Mouse (Mus musculus) liver, embryonic 11.5 days (tissue): ENCODE results near the gene Metap2. TPM values are rescaled to one million over a fixed set of nuclear protein-coding genes. Genes with fewer than 3 reads are reported as not detected.

ENCODE experiments used
- ATAC-seq: fragments of 200-750 bp; cut with Nextera tagmentation; replicated peaks from 2 replicates; pipeline ENCODE4 v1.8.0; 2017; ENCODE audit warnings: moderate number of reproducible peaks, mild to moderate bottlenecking, moderate TSS enrichment, moderate library complexity; ENCODE audit not compliant: low FRiP score
- DNase-seq: peaks from one replicate; pipeline ENCODE4 v3.0.0-alpha.2; 2017; ENCODE audit warnings: low spot score
- H3K27ac ChIP-seq: fragments of 300-500 bp; sonication (generic); 2 replicates; pipeline ENCODE4 v1.5.1; 2014; ENCODE audit warnings: mild to moderate bottlenecking, low read depth, low read length, control low read depth
- H3K27me3 ChIP-seq: fragments of 300-500 bp; sonication (generic); replicated peaks from 2 replicates; pipeline ENCODE4 v1.6.1; 2014; ENCODE audit warnings: low read length, mixed read lengths; ENCODE audit not compliant: control insufficient read depth, insufficient read depth
- H3K36me3 ChIP-seq: fragments of 300-500 bp; sonication (generic); 2 replicates; pipeline ENCODE4 v1.6.1; 2014; ENCODE audit warnings: mild to moderate bottlenecking, low read length, moderate library complexity, mixed read lengths; ENCODE audit not compliant: control insufficient read depth, insufficient read depth
- H3K4me1 ChIP-seq: fragments of 300-500 bp; sonication (generic); replicated peaks from 2 replicates; pipeline ENCODE4 v1.6.1; 2014; ENCODE audit warnings: low read length, mixed read lengths; ENCODE audit not compliant: control insufficient read depth, insufficient read depth
- H3K4me2 ChIP-seq: fragments of 300-500 bp; sonication (generic); 2 replicates; pipeline ENCODE4 v1.6.1; 2014; ENCODE audit warnings: mild to moderate bottlenecking, control low read depth, moderate library complexity
- H3K4me3 ChIP-seq: fragments of 300-500 bp; sonication (generic); 2 replicates; pipeline ENCODE4 v1.5.1; 2014; ENCODE audit warnings: low read depth, low read length, control low read depth
- H3K9ac ChIP-seq: fragments of 300-500 bp; sonication (generic); 2 replicates; pipeline ENCODE4 v1.6.1; 2014; ENCODE audit warnings: low read depth, low read length, control low read depth
- H3K9me3 ChIP-seq: fragments of 300-500 bp; sonication (generic); 2 replicates; pipeline ENCODE4 v1.6.1; 2016; ENCODE audit warnings: low read length, inconsistent platforms, mixed read lengths; ENCODE audit not compliant: control insufficient read depth
- WGBS: fragments of 180-500 bp; shearing (Covaris S2); extraction: QIAGEN DNeasy Blood & Tissue Kit; methylation state at CpG from one replicate; pipeline ENCODE4 v1.1.7; 2014; 5-methylcytosine and 5-hydroxymethylcytosine counted together
- polyA plus RNA-seq: library from polyadenylated mRNA; unstranded; fragments of >200 nt; fragmentation: Nextera tagmentation; extraction: Ambion mirVana; gene quantifications from 2 replicates; pipeline ENCODE4 v1.2.1, GENCODE M21; 2014

Metap2 gene
- polyA plus RNA-seq, 1 experiment from 2014 or later, result 397 TPM

DNA sequence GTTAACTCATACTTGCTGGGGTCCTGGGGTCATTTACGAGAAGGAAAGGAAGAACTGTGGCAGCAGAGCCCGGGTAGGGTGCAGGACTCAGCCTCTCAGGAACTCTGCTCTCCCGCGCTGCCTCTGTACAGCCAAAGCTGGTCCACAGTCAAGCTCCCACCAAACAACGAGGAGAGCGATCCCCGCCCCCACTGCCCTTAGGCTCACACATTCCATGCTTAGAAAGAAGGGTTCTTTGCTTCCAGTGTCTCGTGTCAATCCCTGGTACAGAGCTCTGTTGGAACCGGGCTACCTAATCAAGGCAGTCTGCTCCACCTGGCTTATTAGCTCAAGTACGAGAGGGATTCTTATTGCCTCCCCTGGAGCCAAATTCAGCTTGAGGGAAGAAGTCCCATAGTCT lies 10.5 kb upstream of the Metap2 start:
- H3K4me1 ChIP-seq, result peaks cover 2% of the 10 kb centered on the region
- ATAC-seq (no peak), DNase-seq (no peak)
- H3K27me3 ChIP-seq, result no peaks in the 10 kb centered on the region
- WGBS, result 66% methylated on average over 10 of the region's 10 CpGs
- H3K36me3 ChIP-seq, result no peaks in the 10 kb centered on the region
- H3K4me2 ChIP-seq, result no peak overlapping the region
- H3K27ac ChIP-seq, result no peak overlapping the region
- no peak overlapping the region for H3K4me3 ChIP-seq
- H3K9me3 ChIP-seq, result no peaks in the 10 kb centered on the region
- no peak overlapping the region for H3K9ac ChIP-seq

DNA sequence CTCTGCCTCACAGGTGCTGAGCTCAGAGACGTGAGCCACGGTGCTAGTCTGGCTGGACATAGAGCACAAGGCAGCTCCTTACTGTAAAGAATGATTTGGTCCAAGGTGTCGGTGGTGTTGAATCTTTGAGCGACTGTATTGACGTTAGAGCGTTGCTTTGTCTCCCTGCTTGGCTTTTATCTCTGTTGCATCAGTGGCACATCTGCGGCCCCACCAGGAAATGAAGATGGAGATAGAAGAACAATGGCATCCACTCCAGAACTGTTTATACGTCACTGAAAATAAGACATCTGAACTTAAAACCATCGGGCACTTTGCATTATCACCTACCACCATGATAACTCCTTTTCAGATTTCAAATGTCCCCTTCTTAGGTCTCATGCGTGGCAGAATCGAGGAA lies 3.0 kb upstream of the Metap2 start:
- no peak overlapping the region for H3K4me2 ChIP-seq
- whole genome bisulfite sequencing, result 77% methylated on average over 11 of the region's 11 CpGs
- no peak overlapping the region for H3K27ac ChIP-seq

DNA sequence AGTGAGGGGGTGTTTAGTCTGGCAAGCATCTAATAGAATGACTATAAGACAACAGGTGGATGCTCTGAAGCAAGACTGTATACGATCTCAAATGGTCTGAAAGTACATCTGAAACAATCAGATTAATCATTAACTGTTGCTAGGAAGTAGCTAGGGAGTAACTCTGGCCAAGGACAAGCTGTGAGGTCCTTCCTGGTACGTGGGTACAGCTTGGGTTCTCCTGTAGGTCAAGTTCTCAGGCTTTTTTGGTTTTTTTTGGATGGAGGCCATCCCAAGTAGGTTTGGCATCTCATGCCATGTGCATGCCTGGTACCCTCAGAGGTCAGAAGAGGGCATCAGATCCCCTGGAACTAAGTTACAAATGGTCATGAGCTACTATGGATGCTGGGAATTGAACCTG lies 2.4 kb upstream of the Metap2 start:
- ATAC-seq, result no peak
- H3K36me3 ChIP-seq, result no peaks in the 10 kb centered on the region
- H3K27me3 ChIP-seq, result no peaks in the 10 kb centered on the region
- DNase-seq, result no peak
- H3K9me3 ChIP-seq, result no peaks in the 10 kb centered on the region
- no peaks in the 10 kb centered on the region for H3K4me1 ChIP-seq
- H3K4me2 ChIP-seq, result no peak overlapping the region
- 55% methylated on average over 2 of the region's 2 CpGs for WGBS
- H3K9ac ChIP-seq, result no peak overlapping the region
- H3K27ac ChIP-seq, result no peak overlapping the region
- H3K4me3 ChIP-seq, result no peak overlapping the region

More for the DNA sequence above, 3.0 kb upstream of the Metap2 start:
- ATAC-seq (no peak), DNase-seq (no peak)
- Histone ChIP-seq H3K4me3 (no peak overlapping the region), H3K9me3 (no peaks in the 10 kb centered on the region), H3K4me1 (no peaks in the 10 kb centered on the region), H3K36me3 (no peaks in the 10 kb centered on the region), H3K27me3 (no peaks in the 10 kb centered on the region), H3K9ac (no peak overlapping the region)

DNA sequence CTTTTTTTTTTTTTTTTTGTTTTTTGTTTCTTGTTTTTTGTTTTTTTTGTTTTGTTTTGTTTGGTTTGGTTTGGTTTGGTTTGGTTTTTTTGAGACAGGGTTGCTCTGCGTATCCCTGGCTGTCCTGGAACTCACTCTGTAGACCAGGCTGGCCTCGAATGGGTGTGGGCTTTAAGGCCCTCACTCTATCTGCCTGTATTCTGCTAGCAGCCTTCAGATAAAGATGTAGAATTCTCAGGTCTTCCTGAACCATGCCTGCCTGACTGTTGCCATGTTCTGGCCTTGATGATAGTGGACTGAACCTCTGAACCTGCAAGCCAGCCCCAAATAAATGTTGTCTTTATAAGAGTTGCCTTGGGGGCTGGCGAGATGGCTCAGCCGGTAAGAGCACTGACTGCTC lies 4.3 kb downstream of the Metap2 start:
- 67% methylated on average over 4 of the region's 4 CpGs for WGBS
- Histone ChIP-seq H3K36me3 (no peaks in the 10 kb centered on the region), H3K27ac (peak overlapping the region; percentile 40; the same call in 1 of the 2 replicates), H3K9ac (no peak overlapping the region), H3K27me3 (no peaks in the 10 kb centered on the region), H3K4me2 (no peak overlapping the region), H3K4me1 (peaks cover 7% of the 10 kb centered on the region), H3K9me3 (no peaks in the 10 kb centered on the region), H3K4me3 (no peak overlapping the region)
- ATAC-seq, result peak; percentile 60
- DNase-seq, result no peak

DNA sequence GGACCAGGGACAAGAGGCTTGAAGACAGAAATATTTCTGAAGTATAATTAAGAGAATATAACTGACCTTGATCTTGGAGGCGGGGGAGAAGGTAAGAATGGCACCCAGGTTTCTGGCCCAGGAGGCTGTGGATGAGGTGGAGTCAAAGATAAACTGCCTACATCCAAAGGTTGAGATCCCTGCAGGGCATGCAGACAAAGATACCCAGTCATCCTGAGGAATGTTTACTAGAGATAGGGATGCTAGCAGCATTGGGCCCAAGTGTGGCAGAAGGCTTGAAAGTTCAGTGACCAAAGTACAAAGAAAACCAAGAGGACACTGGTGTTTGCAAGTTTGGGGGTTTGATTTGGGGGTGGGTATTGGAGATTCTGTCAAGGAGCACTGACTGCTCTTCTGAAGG lies 5.9 kb downstream of the Metap2 start:
- Histone ChIP-seq H3K27ac (peak overlapping the region; percentile 85), H3K27me3 (no peaks in the 10 kb centered on the region), H3K4me2 (peak overlapping the region; percentile 65), H3K4me1 (peaks cover 11% of the 10 kb centered on the region), H3K4me3 (peak overlapping the region; percentile 99), H3K9me3 (no peaks in the 10 kb centered on the region), H3K36me3 (peaks cover 5% of the 10 kb centered on the region; the same call in 1 of the 2 replicates), H3K9ac (peak overlapping the region; percentile 98)
- ATAC-seq, result peak; percentile 84
- DNase-seq, result no peak
- WGBS, result 67% methylated on average over 1 of the region's 1 CpGs

DNA sequence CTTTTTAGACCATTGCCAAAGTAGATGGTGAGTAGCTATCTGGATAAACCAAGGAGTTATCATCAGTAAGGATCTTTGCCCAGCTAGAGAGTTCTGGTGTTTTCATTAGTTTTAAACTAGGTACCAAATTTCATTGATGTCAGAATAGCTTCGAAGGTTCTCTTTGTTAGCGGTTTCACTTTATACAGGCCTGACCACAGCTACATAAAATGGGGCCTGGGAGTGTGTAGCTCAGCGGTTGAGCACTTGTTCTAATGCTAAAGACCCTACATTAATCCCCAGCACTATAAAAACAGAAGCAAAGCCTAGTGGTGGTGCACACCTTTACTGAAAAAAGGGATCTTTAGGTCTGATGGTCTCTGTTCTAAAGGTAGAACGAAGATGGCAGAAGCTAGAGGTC lies 6.3 kb downstream of the Metap2 start:
- 67% methylated on average over 4 of the region's 4 CpGs for WGBS
- H3K9me3 ChIP-seq, result no peaks in the 10 kb centered on the region
- DNase-seq (no peak), ATAC-seq (no peak)
- H3K4me2 ChIP-seq, result peak overlapping the region; percentile 65
- peaks cover 11% of the 10 kb centered on the region for H3K4me1 ChIP-seq
- peak overlapping the region; percentile 85 for H3K27ac ChIP-seq
- H3K9ac ChIP-seq, result peak overlapping the region; percentile 98
- peak overlapping the region; percentile 99 for H3K4me3 ChIP-seq
- H3K36me3 ChIP-seq, result peaks cover 5% of the 10 kb centered on the region; the same call in 1 of the 2 replicates
- H3K27me3 ChIP-seq, result no peaks in the 10 kb centered on the region

DNA sequence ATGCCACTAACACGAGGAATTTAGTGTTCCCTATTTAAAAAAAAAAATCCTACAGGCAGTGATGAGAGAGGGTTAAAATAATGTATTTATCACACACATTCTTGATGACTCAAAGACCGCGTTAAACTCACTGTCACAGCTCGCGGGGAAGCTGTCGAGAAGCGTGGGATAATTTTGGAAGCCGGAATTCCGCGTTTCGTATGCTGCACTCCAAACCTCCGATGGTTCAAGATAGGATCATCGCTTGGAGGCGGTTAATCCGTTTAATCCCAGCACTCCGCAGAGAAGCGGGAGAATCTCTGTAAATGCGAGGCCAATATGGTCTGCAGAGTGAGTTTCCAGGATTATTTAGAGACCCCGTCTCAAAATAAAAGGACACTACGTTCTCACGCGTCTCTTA lies 6.9 kb downstream of the Metap2 start:
- H3K27me3 ChIP-seq, result no peaks in the 10 kb centered on the region
- under 1% methylated on average over 22 of the region's 22 CpGs for WGBS
- H3K4me1 ChIP-seq, result peaks cover 15% of the 10 kb centered on the region
- H3K27ac ChIP-seq, result peak overlapping the region; percentile 85
- peak overlapping the region; percentile 65 for H3K4me2 ChIP-seq
- peak overlapping the region; percentile 99 for H3K4me3 ChIP-seq
- H3K36me3 ChIP-seq, result peaks cover 10% of the 10 kb centered on the region
- DNase-seq (no peak), ATAC-seq (no peak)
- H3K9ac ChIP-seq, result peak overlapping the region; percentile 98
- H3K9me3 ChIP-seq, result no peaks in the 10 kb centered on the region

DNA sequence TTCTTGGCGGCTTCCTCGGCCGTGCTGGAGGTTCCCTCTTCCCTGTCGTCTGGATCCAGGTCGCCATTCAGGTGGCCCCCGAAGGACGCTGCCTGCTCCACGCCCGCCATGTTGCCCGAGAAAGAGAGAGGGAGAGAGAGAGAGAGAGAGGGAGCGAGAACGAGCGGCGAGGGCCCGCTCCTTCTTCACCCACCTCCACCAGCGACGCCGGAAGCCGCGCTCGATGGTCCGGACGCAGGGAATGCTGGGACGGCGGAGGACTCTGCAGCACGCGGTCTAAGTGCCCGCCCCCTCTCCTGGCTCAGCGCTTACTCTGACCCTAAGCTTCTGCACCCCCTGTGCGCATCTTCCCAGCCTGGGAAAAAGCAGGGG lies 7.3 kb downstream of the Metap2 start:
- H3K4me3 ChIP-seq, result peak overlapping the region; percentile 99
- ATAC-seq (peak; percentile 85), DNase-seq (peak; percentile 91)
- H3K9ac ChIP-seq, result peak overlapping the region; percentile 98
- H3K36me3 ChIP-seq, result peaks cover 14% of the 10 kb centered on the region
- peak overlapping the region; percentile 65 for H3K4me2 ChIP-seq
- H3K4me1 ChIP-seq, result peaks cover 18% of the 10 kb centered on the region
- no peaks in the 10 kb centered on the region for H3K9me3 ChIP-seq
- H3K27ac ChIP-seq, result peak overlapping the region; percentile 85
- 0% methylated on average over 29 of the region's 30 CpGs for WGBS
- H3K27me3 ChIP-seq, result no peaks in the 10 kb centered on the region

DNA sequence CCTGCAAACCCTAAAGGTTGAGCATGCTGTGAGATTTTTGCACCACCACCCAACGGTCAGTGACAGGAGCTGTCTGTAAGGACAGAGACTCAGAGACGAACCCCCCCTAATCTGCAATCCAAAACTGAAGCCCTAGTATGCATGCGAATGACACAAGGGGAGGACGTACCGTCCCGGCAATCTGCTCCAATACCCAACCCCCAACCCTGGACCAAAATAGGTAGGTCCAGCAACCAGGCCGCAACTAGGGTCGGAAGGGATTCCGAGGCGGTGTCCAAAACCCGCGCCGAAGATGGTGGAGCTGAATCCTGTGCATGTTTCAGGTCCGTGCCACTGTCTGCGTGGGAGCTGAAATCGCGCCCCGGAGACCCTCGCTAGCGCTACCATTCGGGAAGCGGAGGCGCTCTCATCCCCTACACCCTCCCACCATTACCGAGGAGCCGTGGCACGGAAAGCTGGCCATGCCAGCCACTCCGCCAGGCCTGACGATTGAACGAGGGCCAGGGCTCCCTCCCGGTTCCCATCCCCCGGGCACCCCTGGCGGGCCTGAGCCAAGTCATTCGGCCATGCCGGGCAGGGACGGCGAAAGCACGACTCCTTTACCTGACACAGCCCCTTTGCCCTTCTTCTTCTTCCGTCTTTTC lies 7.8 kb downstream of the Metap2 start:
- no peaks in the 10 kb centered on the region for H3K27me3 ChIP-seq
- peak overlapping the region; percentile 85 for H3K27ac ChIP-seq
- WGBS, result under 1% methylated on average over 38 of the region's 38 CpGs
- peaks cover 18% of the 10 kb centered on the region for H3K36me3 ChIP-seq
- ATAC-seq (peak; percentile 24), DNase-seq (no peak)
- peak overlapping the region; percentile 98 for H3K9ac ChIP-seq
- H3K4me1 ChIP-seq, result peaks cover 23% of the 10 kb centered on the region
- no peaks in the 10 kb centered on the region for H3K9me3 ChIP-seq
- H3K4me2 ChIP-seq, result peak overlapping the region; percentile 65
- H3K4me3 ChIP-seq, result peak overlapping the region; percentile 99
